ENCODE assay signal across 7 mouse cellular contexts in genomic region chr7:83549951-83550407, GRCm38 (mm10). TPM values are rescaled to one million over a fixed set of nuclear protein-coding genes. Genes with fewer than 3 reads are reported as not detected.
A peak's percentile ranks its signal among the peaks of the same experiment; 100 is the strongest.
DNase-seq lines count a peak whose midpoint lies in the region; ATAC-seq and TF ChIP-seq lines count a peak whose summit lies in the region.

No protein-coding gene starts in this region.

- no peak for ATAC-seq in liver, postnatal 0 days
- ATAC-seq in liver, embryonic 11.5 days (replicated peaks; ENCODE audit: low FRiP score) = no peak
- ATAC-seq in forebrain, embryonic 11.5 days (replicated peaks; ENCODE audit: low FRiP score) = peak; percentile 61
- ATAC-seq in intestine, postnatal 0 days = no peak

- no peak overlapping the region for H3K4me2 ChIP-seq in liver, postnatal 0 days (ENCODE audit: low read depth, low read length)
- H3K4me2 ChIP-seq in liver, embryonic 11.5 days = no peak overlapping the region
- H3K4me2 ChIP-seq in forebrain, embryonic 11.5 days (ENCODE audit: low read depth, low read length, severe bottlenecking) = peak overlapping the region; percentile 9; the same call in 1 of the 2 replicates
- no peak overlapping the region for H3K4me2 ChIP-seq in intestine, postnatal 0 days (replicated peaks; ENCODE audit: low read depth)

- TF ChIP-seq EP300 in liver, postnatal 0 days (IDR thresholded peaks at IDR 0.05; ENCODE audit: low read depth) = no peak

- no peaks in the 10 kb centered on the region for H3K4me1 ChIP-seq in liver, postnatal 0 days (ENCODE audit: insufficient read depth)
- H3K4me1 ChIP-seq in liver, embryonic 11.5 days (replicated peaks; ENCODE audit: control insufficient read depth, insufficient read depth, low read length) = no peaks in the 10 kb centered on the region
- 0 out of 2 replicates have a peak, but pooled peaks cover 2% of the 10 kb centered on the region for H3K4me1 ChIP-seq in forebrain, embryonic 11.5 days (replicated peaks; ENCODE audit: control insufficient read depth, insufficient read depth, low read length)
- H3K4me1 ChIP-seq in intestine, postnatal 0 days (replicated peaks; ENCODE audit: control insufficient read depth, insufficient read depth, low read length) = no peaks in the 10 kb centered on the region

- no peaks in the 10 kb centered on the region for H3K27me3 ChIP-seq in liver, postnatal 0 days (ENCODE audit: insufficient read depth, low read length)
- no peaks in the 10 kb centered on the region for H3K27me3 ChIP-seq in liver, embryonic 11.5 days (replicated peaks; ENCODE audit: control insufficient read depth, insufficient read depth, low read length)
- H3K27me3 ChIP-seq in forebrain, embryonic 11.5 days (ENCODE audit: control insufficient read depth, insufficient read depth, low read length) = no peaks in the 10 kb centered on the region
- H3K27me3 ChIP-seq in intestine, postnatal 0 days (replicated peaks; ENCODE audit: control insufficient read depth, insufficient read depth, low read length) = no peaks in the 10 kb centered on the region

- H3K9me3 ChIP-seq in liver, postnatal 0 days (ENCODE audit: low read length) = no peaks in the 10 kb centered on the region
- no peaks in the 10 kb centered on the region for H3K9me3 ChIP-seq in liver, embryonic 11.5 days (ENCODE audit: control insufficient read depth, low read length)
- H3K9me3 ChIP-seq in forebrain, embryonic 11.5 days (ENCODE audit: control insufficient read depth, low read length) = no peaks in the 10 kb centered on the region
- H3K9me3 ChIP-seq in intestine, postnatal 0 days (ENCODE audit: control insufficient read depth) = no peaks in the 10 kb centered on the region

- H3K27ac ChIP-seq in liver, postnatal 0 days (ENCODE audit: low read depth) = no peak overlapping the region
- H3K27ac ChIP-seq in liver, embryonic 11.5 days (ENCODE audit: low read depth, low read length) = no peak overlapping the region
- no peak overlapping the region for H3K27ac ChIP-seq in forebrain, embryonic 11.5 days (ENCODE audit: low read depth, low read length)
- no peak overlapping the region for H3K27ac ChIP-seq in intestine, postnatal 0 days (ENCODE audit: low read depth, low read length)

- H3K36me3 ChIP-seq in liver, postnatal 0 days (replicated peaks; ENCODE audit: insufficient read depth, low read length) = no peaks in the 10 kb centered on the region
- no peaks in the 10 kb centered on the region for H3K36me3 ChIP-seq in liver, embryonic 11.5 days (ENCODE audit: control insufficient read depth, insufficient read depth, low read length)
- H3K36me3 ChIP-seq in forebrain, embryonic 11.5 days (ENCODE audit: control insufficient read depth, insufficient read depth, low read length) = no peaks in the 10 kb centered on the region
- H3K36me3 ChIP-seq in intestine, postnatal 0 days (ENCODE audit: control insufficient read depth, insufficient read depth) = no peaks in the 10 kb centered on the region

- no peak for DNase-seq in liver, postnatal 0 days
- no peak for DNase-seq in liver, embryonic 11.5 days (ENCODE audit: low spot score)
- DNase-seq in brain, adult 2 months (ENCODE audit: low read depth, low spot score) = peak; percentile 81
- no peak for DNase-seq in forebrain, embryonic 11.5 days (ENCODE audit: low spot score)
- peak; percentile 47 for DNase-seq in neural tube, embryonic 10.5 days (ENCODE audit: extremely low spot score, low spot score)
- DNase-seq in urinary bladder, postnatal 36 days (ENCODE audit: low spot score in 2 of 2) = no peak

- peak; percentile 55 for TF ChIP-seq CTCF in liver, postnatal 0 days (IDR thresholded peaks at IDR 0.05; ENCODE audit: low read depth)
- TF ChIP-seq CTCF in intestine, postnatal 0 days (IDR thresholded peaks at IDR 0.05; ENCODE audit: low read depth) = peak; percentile 74

- 65% methylated on average over 5 of the region's 5 CpGs for WGBS in liver, postnatal 0 days (ENCODE audit: insufficient replicate concordance)
- 60% methylated on average over 5 of the region's 5 CpGs for WGBS in liver, embryonic 11.5 days
- 65% methylated on average over 5 of the region's 5 CpGs for WGBS in forebrain, embryonic 11.5 days
- WGBS in intestine, postnatal 0 days = 50% methylated on average over 5 of the region's 5 CpGs

- H3K9ac ChIP-seq in liver, postnatal 0 days (replicated peaks) = no peak overlapping the region
- no peak overlapping the region for H3K9ac ChIP-seq in liver, embryonic 11.5 days (ENCODE audit: low read depth, low read length)
- H3K9ac ChIP-seq in forebrain, embryonic 11.5 days (ENCODE audit: low read length) = no peak overlapping the region
- no peak overlapping the region for H3K9ac ChIP-seq in intestine, postnatal 0 days (ENCODE audit: low read depth, low read length)

- H3K4me3 ChIP-seq in liver, postnatal 0 days (ENCODE audit: low read depth, low read length) = no peak overlapping the region
- no peak overlapping the region for H3K4me3 ChIP-seq in liver, embryonic 11.5 days (ENCODE audit: low read depth, low read length)
- H3K4me3 ChIP-seq in forebrain, embryonic 11.5 days (ENCODE audit: low read depth, low read length) = no peak overlapping the region
- no peak overlapping the region for H3K4me3 ChIP-seq in intestine, postnatal 0 days (ENCODE audit: low read depth, low read length)

RNA-seq across cellular contexts. Expression of gene Tmc3, which starts 34.7 kb away (rescaled TPM):
- 0.09 and 0.21 TPM in 2 replicates for polyA plus RNA-seq in liver, postnatal 0 days (2015; fragmentation: Nextera tagmentation; extraction: Ambion mirVana)
- polyA plus RNA-seq in liver, embryonic 11.5 days (2014; fragmentation: Nextera tagmentation; extraction: Ambion mirVana) = 0.42 and 0.47 TPM in 2 replicates
- 0.15 and 0.17 TPM in 2 replicates for polyA plus RNA-seq in forebrain, embryonic 11.5 days (2014; fragmentation: Nextera tagmentation; extraction: Ambion mirVana)
- 1.1 and 1.4 TPM in 2 replicates for polyA plus RNA-seq in intestine, postnatal 0 days (2015; fragmentation: Nextera tagmentation; extraction: Ambion mirVana)

Comparison
In these comparisons a context has a peak if more than half of its experiments do, and no peak if none do; other contexts are left out.
1. DNase-seq: peak in brain, adult 2 months (single experiment) and neural tube, embryonic 10.5 days (single experiment); none in liver, postnatal 0 days (single experiment), liver, embryonic 11.5 days (single experiment), forebrain, embryonic 11.5 days (single experiment) and urinary bladder, postnatal 36 days (0 of 2).